Mouse (Mus musculus): ENCODE measurements around the gene Gfy. TPM values are rescaled to one million over a fixed set of nuclear protein-coding genes. Genes with fewer than 3 reads are reported as not detected.

The Gfy gene
- polyA plus RNA-seq (2014; fragmentation: Illumina TruSeq; extraction: RNeasy Lipid Tissue Mini Kit (QIAGEN cat#74804); ENCODE audit: low read depth, low replicate concordance) = not detected

DNA sequence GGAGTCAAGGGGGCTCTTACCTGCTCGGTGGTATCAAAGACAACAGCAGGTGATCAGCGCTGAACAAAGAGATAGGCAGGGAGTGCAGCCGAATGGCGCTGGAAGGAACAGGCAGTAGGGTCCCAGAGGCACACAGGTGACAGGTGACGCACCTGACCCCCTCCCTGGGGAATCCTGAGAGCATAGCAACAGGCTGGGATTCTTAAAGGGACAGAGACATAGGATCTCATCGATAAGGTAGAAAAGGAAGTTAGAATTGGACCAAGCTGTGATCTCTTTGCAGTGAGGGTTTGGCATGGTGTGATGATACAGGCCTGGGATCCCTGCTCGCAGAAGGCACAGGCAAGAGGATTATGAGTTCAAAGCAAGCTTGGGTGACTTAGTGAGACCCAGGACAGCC lies at the start of gene Gfy:
Gfy (minus strand) TSS at position 101 of the 400 bp plus-strand sequence.

DNA sequence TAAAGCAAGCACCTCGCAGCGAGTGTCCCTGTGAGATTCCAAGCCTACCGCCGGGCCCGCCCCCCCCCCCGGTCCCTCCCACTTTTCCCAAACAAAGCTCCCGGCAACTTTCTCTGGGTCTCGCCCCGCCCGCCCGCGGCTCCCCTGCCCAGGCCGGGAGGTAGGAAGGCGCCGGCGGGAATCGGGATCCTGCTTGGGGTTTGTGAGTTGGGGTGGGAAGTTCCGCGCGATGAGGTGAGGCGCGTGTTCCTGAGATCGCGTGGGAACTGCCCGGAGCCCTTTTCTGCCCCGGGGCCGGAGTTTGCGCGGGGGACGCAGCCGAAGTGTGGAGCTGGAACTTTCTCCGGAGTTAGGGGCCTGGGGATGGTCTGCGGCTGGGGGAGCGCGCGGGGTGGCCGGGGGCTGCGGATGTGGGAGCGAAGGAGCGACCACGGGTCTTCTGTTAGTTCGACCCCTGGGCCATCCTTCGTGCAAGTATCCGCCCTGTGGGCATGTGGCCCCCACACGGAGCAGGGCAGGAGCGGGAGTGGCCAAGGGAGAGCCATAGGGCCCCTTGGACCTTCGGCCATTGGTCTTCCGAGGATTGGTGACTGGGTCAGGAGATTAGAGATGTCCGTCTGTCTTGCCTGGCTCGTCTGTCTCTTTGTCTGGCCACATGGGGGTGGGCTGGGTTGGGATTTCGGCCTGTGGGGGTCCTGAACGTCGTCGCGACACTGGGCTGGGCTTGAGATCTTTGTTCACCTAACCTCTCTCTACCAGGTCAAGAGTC lies 36.5 kb upstream of the Gfy start, which contains the start of gene Tead2:
Tead2 (plus strand) TSS at position 81 of the 769 bp plus-strand sequence.

DNA sequence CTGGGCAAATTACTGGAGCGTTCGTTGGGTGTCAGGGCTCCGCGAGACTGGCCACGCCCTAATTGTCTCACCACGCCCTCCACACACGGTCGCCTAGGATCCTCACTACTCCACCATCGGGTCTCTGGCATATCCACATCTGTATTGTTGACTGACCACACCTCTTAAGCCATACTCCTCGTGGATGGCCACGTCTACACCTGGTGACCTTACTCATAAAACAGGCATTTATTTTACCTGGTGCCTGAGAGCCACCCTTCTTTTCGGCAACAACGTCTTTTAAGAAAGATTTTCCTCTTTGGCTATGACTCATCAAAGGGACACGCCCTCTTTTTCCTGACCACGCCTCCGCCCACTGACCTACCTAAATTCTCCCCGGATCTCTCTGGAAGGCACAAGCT lies 32.5 kb upstream of the Gfy start, which contains the start of gene Dkkl1:
Dkkl1 (minus strand) TSS at position 297 of the 401 bp plus-strand sequence.

DNA sequence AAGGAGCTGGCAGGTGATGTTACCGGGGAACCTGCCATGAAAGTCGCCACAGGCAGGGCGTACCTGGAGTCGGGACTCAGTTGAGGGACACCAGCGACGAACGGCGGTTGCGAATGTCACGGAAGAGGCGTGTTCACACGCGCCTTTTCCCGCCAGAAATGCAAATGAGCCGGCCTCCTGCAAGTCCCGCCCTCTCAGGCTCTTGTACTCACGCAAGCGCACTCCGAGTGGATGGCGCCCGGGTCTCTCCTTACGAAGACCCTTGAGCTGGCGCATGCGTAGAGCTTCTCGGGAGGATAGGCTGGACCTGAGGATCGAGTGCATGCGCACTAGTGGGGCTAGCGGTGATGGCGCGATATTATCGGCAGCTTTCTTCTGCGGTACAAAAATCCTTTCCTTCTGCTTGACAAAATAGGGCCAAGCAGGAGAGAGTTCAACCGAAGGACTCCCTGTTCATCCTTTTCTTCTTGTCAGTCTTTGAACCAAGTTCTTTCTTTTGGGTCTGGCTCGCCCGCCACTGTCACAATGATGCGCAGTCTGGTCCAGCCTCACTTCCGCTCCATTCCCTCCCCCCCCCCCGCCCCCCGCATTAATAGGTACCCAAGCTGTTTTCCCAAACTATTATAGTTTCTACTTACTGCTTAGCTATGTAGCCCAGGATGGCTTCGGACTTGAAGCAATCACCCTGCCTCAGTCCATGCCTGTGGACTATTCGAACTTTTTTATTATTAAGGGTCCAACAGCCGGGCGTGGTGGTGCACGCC lies 25.2 kb upstream of the Gfy start, which contains the start of gene Ccdc155:
Ccdc155 (minus strand) TSS at position 513 of the 764 bp plus-strand sequence.

DNA sequence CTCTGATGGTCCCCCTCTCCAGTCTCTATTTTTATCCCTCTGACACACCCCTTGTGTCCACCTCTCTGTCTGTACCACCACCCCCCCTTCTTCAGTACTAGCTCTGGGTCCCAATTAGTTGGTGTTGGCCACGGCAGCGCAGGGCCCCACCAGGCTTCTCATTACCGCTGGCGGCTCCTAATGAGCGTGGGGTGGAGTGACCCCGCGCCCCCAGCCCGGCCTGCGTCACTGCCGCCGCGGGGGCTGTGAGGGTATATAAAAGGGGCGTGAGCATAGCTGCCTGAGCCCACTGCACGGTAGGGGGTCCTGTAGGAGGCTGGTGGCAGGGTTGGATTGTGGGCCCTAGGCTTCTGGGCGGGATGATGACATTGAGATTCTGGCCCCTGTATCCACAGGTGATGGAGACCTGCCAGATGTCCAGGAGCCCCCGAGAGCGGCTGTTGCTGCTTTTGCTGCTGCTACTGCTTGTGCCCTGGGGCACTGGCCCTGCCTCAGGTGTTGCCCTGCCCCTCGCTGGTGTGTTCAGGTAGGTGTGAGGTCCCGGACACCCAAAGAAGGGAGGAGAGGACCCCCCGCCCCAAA lies 1.6 kb upstream of the Gfy start, which contains the start of gene Pth2:
Pth2 (plus strand) TSS at position 100 of the 582 bp plus-strand sequence.

DNA sequence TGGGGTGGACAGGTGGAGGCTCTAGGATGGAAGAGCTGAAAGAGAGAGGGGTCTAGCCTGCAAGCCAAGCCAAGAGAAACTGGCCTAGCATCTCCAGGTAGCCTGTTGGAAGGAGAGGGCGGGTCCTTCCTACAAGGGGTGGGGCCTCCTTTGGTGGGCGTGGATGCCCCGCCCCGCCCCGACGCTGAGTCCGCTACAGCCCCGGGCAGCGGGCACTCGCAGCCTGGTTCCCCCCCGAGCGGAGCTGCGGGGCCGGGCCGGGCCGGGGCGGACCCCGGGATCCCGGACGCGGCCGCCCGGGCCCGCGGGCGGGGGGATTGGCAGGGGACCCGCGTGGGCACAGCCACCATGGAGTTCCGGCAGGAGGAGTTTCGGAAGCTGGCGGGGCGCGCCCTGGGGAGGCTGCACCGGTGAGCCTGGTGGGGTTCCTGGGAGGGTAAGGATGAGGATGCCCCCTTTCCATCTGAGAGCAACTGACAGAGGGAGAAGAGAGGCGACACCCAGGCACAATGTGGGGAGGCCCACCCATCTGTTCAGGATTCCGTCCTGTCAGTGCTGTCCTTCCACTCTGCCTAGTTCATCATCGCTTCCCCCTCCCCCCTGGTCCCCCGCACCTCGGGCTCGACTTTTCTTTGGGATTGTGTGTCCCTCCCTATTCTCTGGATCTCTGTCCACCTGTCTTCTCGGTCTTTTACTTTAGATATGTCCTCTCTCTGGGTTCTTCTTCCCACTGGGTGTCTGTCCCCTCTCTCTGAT lies 15.5 kb downstream of the Gfy start, which contains the start of gene Slc17a7:
Slc17a7 (plus strand) TSS at position 215 of the 756 bp plus-strand sequence.

GRCm38 (mm10) chr7:45154096-45154992 lies 25.0 kb downstream of the Gfy start, which contains the start of the genes Pih1d1 and Aldh16a1:
TSS of gene Pih1d1 (plus strand) at chr7:45154303.
TSS of gene Aldh16a1 (minus strand) at chr7:45154584.

DNA sequence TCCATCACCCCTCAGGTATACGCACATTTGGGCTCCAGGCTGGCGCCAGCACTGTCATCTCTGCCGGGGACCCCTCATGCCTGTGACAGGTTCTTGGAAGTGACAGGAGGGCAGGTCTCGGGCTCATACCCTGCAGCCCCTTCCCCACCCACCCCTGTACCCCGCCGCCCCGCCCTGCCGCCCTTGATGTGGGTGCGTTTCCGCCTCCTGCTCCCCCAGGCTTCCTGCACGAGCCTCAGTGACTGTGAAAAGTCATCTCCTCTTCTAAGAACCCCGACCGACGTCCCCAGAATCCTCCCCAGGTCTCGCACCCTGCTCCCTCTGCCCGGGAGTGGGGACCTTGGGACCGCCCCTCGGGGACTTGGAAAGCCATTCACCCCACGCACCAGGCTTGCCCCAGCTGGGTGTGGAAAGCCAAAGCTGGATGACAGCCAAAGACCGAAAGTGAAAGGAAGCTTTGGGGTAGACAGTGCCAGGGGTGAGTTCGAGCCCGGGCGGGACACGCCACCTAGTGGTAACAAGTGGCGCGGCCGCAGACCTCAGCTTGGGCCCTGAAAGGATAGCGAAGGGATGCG lies 43.3 kb downstream of the Gfy start, which contains the start of the genes Gm45713 and Flt3l:
Gm45713 (minus strand) TSS at position 239 of the 575 bp plus-strand sequence.
Flt3l (minus strand) TSS at position 440 of the 575 bp plus-strand sequence.

DNA sequence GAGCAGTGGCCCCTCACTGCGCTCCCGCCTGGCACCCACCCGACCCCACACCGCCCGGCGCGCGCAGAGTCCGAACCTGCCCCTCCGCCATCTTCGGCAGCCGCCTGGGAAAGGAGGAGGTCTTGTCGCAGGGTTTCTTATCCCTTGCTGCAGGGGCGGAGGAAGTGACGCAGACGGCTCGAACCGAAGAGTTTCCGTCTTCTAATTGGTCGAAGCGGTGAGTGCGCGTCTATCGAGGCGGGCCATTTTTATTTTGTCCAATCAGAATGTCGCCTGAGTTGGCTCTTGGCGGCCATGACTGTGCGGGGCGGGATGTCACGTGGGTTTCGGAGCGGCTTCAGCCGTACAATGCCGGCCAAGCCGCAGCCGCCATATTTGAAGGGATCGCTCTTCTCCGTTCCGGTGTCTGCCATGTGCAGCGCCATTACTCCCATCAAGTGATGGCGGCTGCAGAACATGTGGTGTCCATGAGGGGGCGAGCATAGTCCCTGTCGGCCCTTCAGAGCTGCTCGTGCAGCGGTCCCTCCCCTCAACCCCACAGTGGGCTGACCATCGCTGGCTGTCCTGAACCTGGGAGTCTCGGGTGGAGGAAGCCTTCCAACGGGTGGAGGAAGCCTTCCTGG lies 50.6 kb downstream of the Gfy start, which contains the start of gene Rpl13a:
Rpl13a (minus strand) TSS at position 138 of the 623 bp plus-strand sequence.

Other genes with a start within 250 kb of the Gfy start
- not detected for gene Tsks, start 236.4 kb downstream of the Gfy start, polyA plus RNA-seq (2014; fragmentation: Illumina TruSeq; extraction: RNeasy Lipid Tissue Mini Kit (QIAGEN cat#74804); ENCODE audit: low read depth, low replicate concordance)
- gene Cpt1c, start 204.7 kb downstream of the Gfy start, polyA plus RNA-seq (2014; fragmentation: Illumina TruSeq; extraction: RNeasy Lipid Tissue Mini Kit (QIAGEN cat#74804); ENCODE audit: low read depth, low replicate concordance) = not detected
- 5.7 TPM for gene Prmt1, start 193.0 kb downstream of the Gfy start, polyA plus RNA-seq (2014; fragmentation: Illumina TruSeq; extraction: RNeasy Lipid Tissue Mini Kit (QIAGEN cat#74804); ENCODE audit: low read depth, low replicate concordance)
- 12.8 TPM for gene Irf3, start 181.9 kb downstream of the Gfy start, polyA plus RNA-seq (2014; fragmentation: Illumina TruSeq; extraction: RNeasy Lipid Tissue Mini Kit (QIAGEN cat#74804); ENCODE audit: low read depth, low replicate concordance)
- gene Bcl2l12, start 180.9 kb downstream of the Gfy start, polyA plus RNA-seq (2014; fragmentation: Illumina TruSeq; extraction: RNeasy Lipid Tissue Mini Kit (QIAGEN cat#74804); ENCODE audit: low read depth, low replicate concordance) = not detected
- gene Scaf1, start 163.2 kb downstream of the Gfy start, polyA plus RNA-seq (2014; fragmentation: Illumina TruSeq; extraction: RNeasy Lipid Tissue Mini Kit (QIAGEN cat#74804); ENCODE audit: low read depth, low replicate concordance) = 2.1 TPM
- 2.3 TPM for gene Rras, start 161.6 kb downstream of the Gfy start, polyA plus RNA-seq (2014; fragmentation: Illumina TruSeq; extraction: RNeasy Lipid Tissue Mini Kit (QIAGEN cat#74804); ENCODE audit: low read depth, low replicate concordance)
- gene Prr12, start 126.7 kb downstream of the Gfy start, polyA plus RNA-seq (2014; fragmentation: Illumina TruSeq; extraction: RNeasy Lipid Tissue Mini Kit (QIAGEN cat#74804); ENCODE audit: low read depth, low replicate concordance) = 0.12 TPM
- 4.2 TPM for gene Nosip, start 117.1 kb downstream of the Gfy start, polyA plus RNA-seq (2014; fragmentation: Illumina TruSeq; extraction: RNeasy Lipid Tissue Mini Kit (QIAGEN cat#74804); ENCODE audit: low read depth, low replicate concordance)
- 1.7 TPM for gene Prrg2, start 116.9 kb downstream of the Gfy start, polyA plus RNA-seq (2014; fragmentation: Illumina TruSeq; extraction: RNeasy Lipid Tissue Mini Kit (QIAGEN cat#74804); ENCODE audit: low read depth, low replicate concordance)
- not detected for gene Rcn3, start 87.3 kb downstream of the Gfy start, polyA plus RNA-seq (2014; fragmentation: Illumina TruSeq; extraction: RNeasy Lipid Tissue Mini Kit (QIAGEN cat#74804); ENCODE audit: low read depth, low replicate concordance)
- 17.1 TPM for gene Fcgrt, start 75.7 kb downstream of the Gfy start, polyA plus RNA-seq (2014; fragmentation: Illumina TruSeq; extraction: RNeasy Lipid Tissue Mini Kit (QIAGEN cat#74804); ENCODE audit: low read depth, low replicate concordance)
- 257 TPM for gene Rps11, start 55.1 kb downstream of the Gfy start, polyA plus RNA-seq (2014; fragmentation: Illumina TruSeq; extraction: RNeasy Lipid Tissue Mini Kit (QIAGEN cat#74804); ENCODE audit: low read depth, low replicate concordance)
- gene Rpl13a, start 50.8 kb downstream of the Gfy start, polyA plus RNA-seq (2014; fragmentation: Illumina TruSeq; extraction: RNeasy Lipid Tissue Mini Kit (QIAGEN cat#74804); ENCODE audit: low read depth, low replicate concordance) = 320 TPM
- not detected for gene Gm45713, start 43.3 kb downstream of the Gfy start, polyA plus RNA-seq (2014; fragmentation: Illumina TruSeq; extraction: RNeasy Lipid Tissue Mini Kit (QIAGEN cat#74804); ENCODE audit: low read depth, low replicate concordance)
- 6.0 TPM for gene Flt3l, start 43.1 kb downstream of the Gfy start, polyA plus RNA-seq (2014; fragmentation: Illumina TruSeq; extraction: RNeasy Lipid Tissue Mini Kit (QIAGEN cat#74804); ENCODE audit: low read depth, low replicate concordance)
- gene Pih1d1, start 25.3 kb downstream of the Gfy start, polyA plus RNA-seq (2014; fragmentation: Illumina TruSeq; extraction: RNeasy Lipid Tissue Mini Kit (QIAGEN cat#74804); ENCODE audit: low read depth, low replicate concordance) = not detected
- 2.0 TPM for gene Aldh16a1, start 25.0 kb downstream of the Gfy start, polyA plus RNA-seq (2014; fragmentation: Illumina TruSeq; extraction: RNeasy Lipid Tissue Mini Kit (QIAGEN cat#74804); ENCODE audit: low read depth, low replicate concordance)
- gene Slc17a7, start 15.6 kb downstream of the Gfy start, polyA plus RNA-seq (2014; fragmentation: Illumina TruSeq; extraction: RNeasy Lipid Tissue Mini Kit (QIAGEN cat#74804); ENCODE audit: low read depth, low replicate concordance) = not detected
- not detected for gene Pth2, start 1.4 kb upstream of the Gfy start, polyA plus RNA-seq (2014; fragmentation: Illumina TruSeq; extraction: RNeasy Lipid Tissue Mini Kit (QIAGEN cat#74804); ENCODE audit: low read depth, low replicate concordance)
- gene Ccdc155, start 25.3 kb upstream of the Gfy start, polyA plus RNA-seq (2014; fragmentation: Illumina TruSeq; extraction: RNeasy Lipid Tissue Mini Kit (QIAGEN cat#74804); ENCODE audit: low read depth, low replicate concordance) = not detected
- gene Dkkl1, start 32.6 kb upstream of the Gfy start, polyA plus RNA-seq (2014; fragmentation: Illumina TruSeq; extraction: RNeasy Lipid Tissue Mini Kit (QIAGEN cat#74804); ENCODE audit: low read depth, low replicate concordance) = not detected
- 0.44 TPM for gene Tead2, start 36.2 kb upstream of the Gfy start, polyA plus RNA-seq (2014; fragmentation: Illumina TruSeq; extraction: RNeasy Lipid Tissue Mini Kit (QIAGEN cat#74804); ENCODE audit: low read depth, low replicate concordance)
- gene Cd37, start 59.5 kb upstream of the Gfy start, polyA plus RNA-seq (2014; fragmentation: Illumina TruSeq; extraction: RNeasy Lipid Tissue Mini Kit (QIAGEN cat#74804); ENCODE audit: low read depth, low replicate concordance) = not detected
- gene Slc6a16, start 61.5 kb upstream of the Gfy start, polyA plus RNA-seq (2014; fragmentation: Illumina TruSeq; extraction: RNeasy Lipid Tissue Mini Kit (QIAGEN cat#74804); ENCODE audit: low read depth, low replicate concordance) = not detected
- gene Slc6a21, start 97.9 kb upstream of the Gfy start, polyA plus RNA-seq (2014; fragmentation: Illumina TruSeq; extraction: RNeasy Lipid Tissue Mini Kit (QIAGEN cat#74804); ENCODE audit: low read depth, low replicate concordance) = not detected
- 0.24 TPM for gene Trpm4, start 154.2 kb upstream of the Gfy start, polyA plus RNA-seq (2014; fragmentation: Illumina TruSeq; extraction: RNeasy Lipid Tissue Mini Kit (QIAGEN cat#74804); ENCODE audit: low read depth, low replicate concordance)
- gene Hrc, start 155.7 kb upstream of the Gfy start, polyA plus RNA-seq (2014; fragmentation: Illumina TruSeq; extraction: RNeasy Lipid Tissue Mini Kit (QIAGEN cat#74804); ENCODE audit: low read depth, low replicate concordance) = not detected
- gene Ppfia3, start 187.4 kb upstream of the Gfy start, polyA plus RNA-seq (2014; fragmentation: Illumina TruSeq; extraction: RNeasy Lipid Tissue Mini Kit (QIAGEN cat#74804); ENCODE audit: low read depth, low replicate concordance) = not detected
- not detected for gene Lin7b, start 191.0 kb upstream of the Gfy start, polyA plus RNA-seq (2014; fragmentation: Illumina TruSeq; extraction: RNeasy Lipid Tissue Mini Kit (QIAGEN cat#74804); ENCODE audit: low read depth, low replicate concordance)
- gene Snrnp70, start 216.2 kb upstream of the Gfy start, polyA plus RNA-seq (2014; fragmentation: Illumina TruSeq; extraction: RNeasy Lipid Tissue Mini Kit (QIAGEN cat#74804); ENCODE audit: low read depth, low replicate concordance) = 40.0 TPM
- gene Kcna7, start 226.1 kb upstream of the Gfy start, polyA plus RNA-seq (2014; fragmentation: Illumina TruSeq; extraction: RNeasy Lipid Tissue Mini Kit (QIAGEN cat#74804); ENCODE audit: low read depth, low replicate concordance) = not detected
- 0.53 TPM for gene Ntf5, start 234.1 kb upstream of the Gfy start, polyA plus RNA-seq (2014; fragmentation: Illumina TruSeq; extraction: RNeasy Lipid Tissue Mini Kit (QIAGEN cat#74804); ENCODE audit: low read depth, low replicate concordance)
- not detected for gene Lhb, start 241.3 kb upstream of the Gfy start, polyA plus RNA-seq (2014; fragmentation: Illumina TruSeq; extraction: RNeasy Lipid Tissue Mini Kit (QIAGEN cat#74804); ENCODE audit: low read depth, low replicate concordance)

All from kidney, adult 10 weeks (tissue).